Mouse (Mus musculus): ENCODE measurements around the gene Gm29276.
"Not testable (repeated sequence)": the region's sequence is repeated elsewhere in the genome, so short reads cannot be mapped to it uniquely, and the experiment has no call there.

Gene Gm29276

GRCm38 (mm10) chrY:42582150-42582549, at the start of gene Gm29276:
Gene Gm29276 (minus strand): TSS chrY:42582250.
- not testable (repeated sequence) for DNase-seq (ENCODE audit: low spot score in 2 of 2)

Measured in urinary bladder, postnatal 36 days (tissue).